Mouse (Mus musculus) cortical plate, adult 2 months (tissue): ENCODE measurements at regions not wholly inside any gene's neighbourhood (a gene's known extent, or its start where the extent isn't known, plus 50 kb on each side); places are given as distances from the start of the nearest gene placed in this dataset.

Experiments used
- CTCF ChIP-seq: fragments of 200-500 bp; IDR thresholded peaks from 2 replicates; pipeline ENCODE4 v1.5.1; 2011; ENCODE audit warnings: mild to moderate bottlenecking, control low read depth, low read length; ENCODE audit not compliant: insufficient read depth; ENCODE audit errors: extremely low read depth
- POLR2A ChIP-seq: fragments of 200-500 bp; IDR thresholded peaks from 2 replicates; pipeline ENCODE4 v1.6.1; 2011; ENCODE audit warnings: mild to moderate bottlenecking, low read length, control low read depth; ENCODE audit not compliant: insufficient read depth; ENCODE audit errors: extremely low read depth

- TF ChIP-seq CTCF (no peak), POLR2A (no peak)
Observed at GRCm38 (mm10) chr4:105423727-105424201, 266.6 kb downstream of the Plpp3 start.
